Mouse (Mus musculus) cortical plate, adult 2 months (tissue): ENCODE results near the gene Lrrc28.

ENCODE experiments used
- CTCF ChIP-seq: fragments of 200-500 bp; IDR thresholded peaks from 2 replicates; pipeline ENCODE4 v1.5.1; 2011; ENCODE audit warnings: mild to moderate bottlenecking, control low read depth, low read length; ENCODE audit not compliant: insufficient read depth; ENCODE audit errors: extremely low read depth
- POLR2A ChIP-seq: fragments of 200-500 bp; IDR thresholded peaks from 2 replicates; pipeline ENCODE4 v1.6.1; 2011; ENCODE audit warnings: mild to moderate bottlenecking, low read length, control low read depth; ENCODE audit not compliant: insufficient read depth; ENCODE audit errors: extremely low read depth

- TF ChIP-seq CTCF = no peak
- no peak for TF ChIP-seq POLR2A
These were observed 141.6 kb downstream of the Lrrc28 start for GRCm38 (mm10) chr7:67503281-67504010.
